Mouse (Mus musculus) testis, adult 2 months (tissue): Measurements from ENCODE around the gene Slc39a11.

Experiments
- CTCF ChIP-seq: fragments of 200-500 bp; IDR thresholded peaks from 2 replicates; pipeline ENCODE4 v1.5.1; 2012; ENCODE audit warnings: low read depth, mild to moderate bottlenecking, inconsistent platforms, low read length, moderate library complexity; ENCODE audit not compliant: control insufficient read depth, insufficient read depth, insufficient replicate concordance
- POLR2A ChIP-seq: fragments of 200-500 bp; IDR thresholded peaks from 2 replicates; pipeline ENCODE4 v1.6.1; 2012; ENCODE audit warnings: low read depth, mild to moderate bottlenecking, inconsistent platforms, low read length, moderate library complexity; ENCODE audit not compliant: control insufficient read depth

- no peak for TF ChIP-seq CTCF
- TF ChIP-seq POLR2A: no peak
Measured at GRCm38 (mm10) chr11:113664279-113664678, 14.4 kb upstream of the Slc39a11 start.
